Comparison of ENCODE assay signal across 21 mouse cellular contexts in the genomic region with DNA sequence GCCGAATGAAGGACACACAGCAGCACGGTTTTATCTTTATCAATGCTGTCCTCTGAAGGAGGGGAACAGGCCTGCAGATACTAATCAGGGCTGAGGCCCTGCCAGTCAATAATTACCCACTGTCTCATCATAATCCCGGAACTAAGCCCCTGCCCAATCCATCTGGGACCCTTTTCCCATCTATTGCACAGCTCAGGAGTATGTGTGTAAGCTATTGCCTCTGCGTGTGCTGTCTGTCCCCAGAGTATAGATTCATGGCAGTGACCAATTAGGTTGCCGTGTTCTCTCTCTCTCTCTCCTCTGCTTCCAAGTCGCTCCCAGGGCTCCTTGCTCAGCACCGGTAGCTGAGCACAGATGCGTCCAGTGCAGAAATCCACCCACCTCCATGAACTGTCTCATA.
DNase-seq lines count a peak whose midpoint lies in the region; ATAC-seq lines count a peak whose summit lies in the region.
"Had no signal": no experiment of that assay in that cellular context is flagged by ENCODE, and none has a peak within 500 bp of the region (broad histone marks: within the 10 kb centered on the region; RNA-seq: fewer than 3 reads in every experiment).

No protein-coding gene starts in this region.

- H3K4me1 ChIP-seq in neural tube, embryonic 12.5 days, result peaks cover 5% of the 10 kb centered on the region; the same call in 1 of the 2 replicates
- H3K4me1 ChIP-seq in neural tube, embryonic 15.5 days, result peaks cover 10% of the 10 kb centered on the region; the same call in 1 of the 2 replicates
- H3K4me1 ChIP-seq in hindbrain, embryonic 14.5 days (replicated peaks; ENCODE audit: control insufficient read depth, insufficient read depth, low read length), result peaks cover 8% of the 10 kb centered on the region
- H3K4me1 ChIP-seq in midbrain, embryonic 14.5 days (ENCODE audit: control insufficient read depth, insufficient read depth, low read length), result peaks cover 11% of the 10 kb centered on the region
- H3K4me1 ChIP-seq in kidney, embryonic 16.5 days (ENCODE audit: insufficient read depth, low read length), result no peaks in the 10 kb centered on the region

- peak; percentile 53; the same call in 1 of the 2 replicates for ATAC-seq in neural tube, embryonic 12.5 days (ENCODE audit: low FRiP score, low read depth)
- no peak; the same call in 1 of the 2 replicates for ATAC-seq in neural tube, embryonic 15.5 days (ENCODE audit: low FRiP score)
- peak; percentile 59; the same call in 1 of the 2 replicates for ATAC-seq in hindbrain, embryonic 14.5 days (ENCODE audit: low FRiP score)
- peak; percentile 72 for ATAC-seq in midbrain, embryonic 14.5 days (ENCODE audit: low FRiP score, low TSS enrichment)
- ATAC-seq in kidney, embryonic 16.5 days (ENCODE audit: low FRiP score, low TSS enrichment), result no peak
- ATAC-seq: activated CD4-positive, CD25-positive, alpha-beta regulatory T cell, adult 4 months; forebrain, embryonic 14.5 days; Patski had no signal

- H3K27me3 ChIP-seq in neural tube, embryonic 12.5 days (replicated peaks), result no peaks in the 10 kb centered on the region
- no peaks in the 10 kb centered on the region; the same call in 1 of the 2 replicates for H3K27me3 ChIP-seq in neural tube, embryonic 15.5 days (replicated peaks)
- H3K27me3 ChIP-seq in hindbrain, embryonic 14.5 days (ENCODE audit: control insufficient read depth, insufficient read depth, low read length), result no peaks in the 10 kb centered on the region
- no peaks in the 10 kb centered on the region for H3K27me3 ChIP-seq in midbrain, embryonic 14.5 days (ENCODE audit: control insufficient read depth, insufficient read depth, low read length)
- H3K27me3 ChIP-seq in kidney, embryonic 16.5 days (ENCODE audit: insufficient read depth, low read length), result no peaks in the 10 kb centered on the region
- H3K27me3 ChIP-seq: heart, embryonic 12.5 days; stomach, embryonic 15.5 days had no signal

- H3K27ac ChIP-seq in neural tube, embryonic 12.5 days, result no peak overlapping the region
- no peak overlapping the region for H3K27ac ChIP-seq in neural tube, embryonic 15.5 days (replicated peaks)
- no peak overlapping the region for H3K27ac ChIP-seq in hindbrain, embryonic 14.5 days
- no peak overlapping the region for H3K27ac ChIP-seq in midbrain, embryonic 14.5 days (replicated peaks; ENCODE audit: low read depth, low read length)
- H3K27ac ChIP-seq in kidney, embryonic 16.5 days (ENCODE audit: low read length), result no peak overlapping the region
- H3K27ac ChIP-seq: stomach, embryonic 15.5 days had no signal

- H3K36me3 ChIP-seq in neural tube, embryonic 12.5 days, result no peaks in the 10 kb centered on the region
- no peaks in the 10 kb centered on the region for H3K36me3 ChIP-seq in neural tube, embryonic 15.5 days
- no peaks in the 10 kb centered on the region for H3K36me3 ChIP-seq in hindbrain, embryonic 14.5 days (replicated peaks; ENCODE audit: control insufficient read depth, insufficient read depth)
- H3K36me3 ChIP-seq in midbrain, embryonic 14.5 days (ENCODE audit: control insufficient read depth, insufficient read depth, low read length), result no peaks in the 10 kb centered on the region
- H3K36me3 ChIP-seq in kidney, embryonic 16.5 days (ENCODE audit: insufficient read depth, low read length), result no peaks in the 10 kb centered on the region
- H3K36me3 ChIP-seq: heart, embryonic 12.5 days; stomach, embryonic 15.5 days had no signal

- H3K9ac ChIP-seq in neural tube, embryonic 12.5 days, result no peak overlapping the region
- no peak overlapping the region for H3K9ac ChIP-seq in neural tube, embryonic 15.5 days (replicated peaks)
- no peak overlapping the region for H3K9ac ChIP-seq in hindbrain, embryonic 14.5 days
- no peak overlapping the region for H3K9ac ChIP-seq in midbrain, embryonic 14.5 days (replicated peaks; ENCODE audit: low read length)
- no peak overlapping the region for H3K9ac ChIP-seq in kidney, embryonic 16.5 days (replicated peaks; ENCODE audit: low read length)
- H3K9ac ChIP-seq: heart, embryonic 12.5 days; stomach, embryonic 15.5 days had no signal

- no peak for DNase-seq in hindbrain, embryonic 14.5 days (ENCODE audit: low spot score)
- DNase-seq in midbrain, embryonic 14.5 days, result peak; percentile 51
- DNase-seq in retina, postnatal 7 days (ENCODE audit: low read depth, low spot score), result peak; percentile 57
- no peak for DNase-seq in urinary bladder, postnatal 10 days (ENCODE audit: low spot score)
- no peak for DNase-seq in frontal cortex, postnatal 36 days (ENCODE audit: low spot score in 2 of 2)
- DNase-seq: adrenal gland, postnatal 14 days; cerebellum, adult 18-20 months; cerebellum, postnatal 25 days; left cerebral cortex, postnatal 4 days; liver; lung, postnatal 10 days; thymus, adult 18-20 months had no signal

- 63% methylated on average over 8 of the region's 8 CpGs for WGBS in neural tube, embryonic 12.5 days
- 36% methylated on average over 8 of the region's 8 CpGs for WGBS in neural tube, embryonic 15.5 days
- 26% methylated on average over 8 of the region's 8 CpGs for whole genome bisulfite sequencing in hindbrain, embryonic 14.5 days
- WGBS in midbrain, embryonic 14.5 days, result 10% methylated on average over 8 of the region's 8 CpGs
- 70% methylated on average over 8 of the region's 8 CpGs for WGBS in kidney, embryonic 16.5 days

- no peaks in the 10 kb centered on the region for H3K9me3 ChIP-seq in neural tube, embryonic 12.5 days
- no peaks in the 10 kb centered on the region for H3K9me3 ChIP-seq in neural tube, embryonic 15.5 days (replicated peaks)
- no peaks in the 10 kb centered on the region for H3K9me3 ChIP-seq in hindbrain, embryonic 14.5 days (ENCODE audit: control insufficient read depth, low read length)
- no peaks in the 10 kb centered on the region for H3K9me3 ChIP-seq in midbrain, embryonic 14.5 days (ENCODE audit: control insufficient read depth, low read length)
- H3K9me3 ChIP-seq in kidney, embryonic 16.5 days (ENCODE audit: low read length), result no peaks in the 10 kb centered on the region
- H3K9me3 ChIP-seq: heart, embryonic 12.5 days; stomach, embryonic 15.5 days had no signal

- H3K4me2 ChIP-seq in neural tube, embryonic 12.5 days (replicated peaks), result no peak overlapping the region
- no peak overlapping the region for H3K4me2 ChIP-seq in neural tube, embryonic 15.5 days
- no peak overlapping the region for H3K4me2 ChIP-seq in hindbrain, embryonic 14.5 days (replicated peaks)
- no peak overlapping the region; the same call in 1 of the 2 replicates for H3K4me2 ChIP-seq in midbrain, embryonic 14.5 days (ENCODE audit: low read length)
- no peak overlapping the region for H3K4me2 ChIP-seq in kidney, embryonic 16.5 days (replicated peaks; ENCODE audit: low read depth, low read length)
- H3K4me2 ChIP-seq: heart, embryonic 12.5 days; stomach, embryonic 15.5 days had no signal

- no peak overlapping the region for H3K4me3 ChIP-seq in neural tube, embryonic 12.5 days
- no peak overlapping the region for H3K4me3 ChIP-seq in neural tube, embryonic 15.5 days (replicated peaks)
- H3K4me3 ChIP-seq in hindbrain, embryonic 14.5 days (replicated peaks; ENCODE audit: low read length), result no peak overlapping the region
- H3K4me3 ChIP-seq in midbrain, embryonic 14.5 days (replicated peaks; ENCODE audit: low read depth, low read length), result no peak overlapping the region
- H3K4me3 ChIP-seq in kidney, embryonic 16.5 days (ENCODE audit: low read length), result no peak overlapping the region
- H3K4me3 ChIP-seq: erythroblast, embryonic 14.5 days; heart, embryonic 12.5 days; stomach, embryonic 15.5 days had no signal

Comparison
In these comparisons a context has a peak if more than half of its experiments do, and no peak if none do; other contexts are left out.
1. ATAC-seq: peak in neural tube, embryonic 12.5 days (single experiment), hindbrain, embryonic 14.5 days (single experiment) and midbrain, embryonic 14.5 days (single experiment); none in neural tube, embryonic 15.5 days (single experiment) and kidney, embryonic 16.5 days (single experiment).
2. DNase-seq: peak in midbrain, embryonic 14.5 days (single experiment) and retina, postnatal 7 days (single experiment); none in hindbrain, embryonic 14.5 days (single experiment), urinary bladder, postnatal 10 days (single experiment) and frontal cortex, postnatal 36 days (0 of 2).